Mouse (Mus musculus) MEL (cell line): ENCODE measurements around the gene Armh1. TPM values are rescaled to one million over a fixed set of nuclear protein-coding genes. Genes with fewer than 3 reads are reported as not detected.

Experiments used
- DNase-seq: peaks from one replicate; pipeline ENCODE4 v3.0.0; 2011; ENCODE audit warnings: low read depth, low spot score
- H3K27ac ChIP-seq: 2 replicates; pipeline ENCODE4 v1.5.1; 2012; ENCODE audit warnings: low read depth, mild to moderate bottlenecking, control low read depth, low read length, moderate library complexity; ENCODE audit not compliant: control insufficient read depth
- H3K27me3 ChIP-seq, 2 experiments: fragments of 150-350 bp in 1 of 2; sonication (generic) in 1 of 2; 2 replicates each; pipeline ENCODE4 v1.6.1; 2012; ENCODE audit warnings: low read length in 2 of 2, mild to moderate bottlenecking in 2 of 2, improper control_type of control experiment in 1 of 2, moderate library complexity in 1 of 2; ENCODE audit not compliant: insufficient read depth in 2 of 2, control insufficient read depth in 1 of 2
- H3K36me3 ChIP-seq, 2 experiments: 2 replicates each; pipeline ENCODE4 v1.6.1; 2012 to 2014; ENCODE audit warnings: low read length in 2 of 2, improper control_type of control experiment in 1 of 2, inconsistent platforms in 1 of 2, mild to moderate bottlenecking in 1 of 2; ENCODE audit not compliant: insufficient read depth in 2 of 2, control insufficient read depth in 1 of 2
- H3K4me1 ChIP-seq, 2 experiments: fragments of 150-350 bp in 1 of 2; sonication (generic) in 1 of 2; 2 replicates each; pipeline ENCODE4 v1.6.1; 2012; ENCODE audit warnings: low read length in 2 of 2, improper control_type of control experiment in 1 of 2, mild to moderate bottlenecking in 1 of 2; ENCODE audit not compliant: insufficient read depth in 2 of 2, control insufficient read depth in 1 of 2
- H3K4me3 ChIP-seq, 2 experiments: fragments of 150-350 bp in 1 of 2; sonication (generic) in 1 of 2; 2 replicates each; pipeline ENCODE4 v1.5.1; 2012; ENCODE audit warnings: low read depth in 2 of 2, low read length in 2 of 2, mild to moderate bottlenecking in 2 of 2, moderate library complexity in 2 of 2, control low read depth in 1 of 2, improper control_type of control experiment in 1 of 2; ENCODE audit not compliant: control insufficient read depth in 1 of 2, insufficient read depth in 1 of 2
- H3K79me2 ChIP-seq: 2 replicates; pipeline ENCODE4 v1.6.1; 2012; ENCODE audit warnings: mild to moderate bottlenecking, low read length, moderate library complexity; ENCODE audit not compliant: control insufficient read depth, poor library complexity, insufficient read depth
- H3K9ac ChIP-seq: 2 replicates; pipeline ENCODE4 v1.6.1; 2012; ENCODE audit warnings: low read depth, mild to moderate bottlenecking, control low read depth, low read length, moderate library complexity; ENCODE audit not compliant: control insufficient read depth, poor library complexity, severe bottlenecking
- H3K9me3 ChIP-seq: fragments of 150-350 bp; sonication (generic); replicated peaks from 2 replicates; pipeline ENCODE4 v1.6.1; 2012; ENCODE audit warnings: mild to moderate bottlenecking, low read length, improper control_type of control experiment, moderate library complexity; ENCODE audit not compliant: insufficient read depth
- CHD2 ChIP-seq: IDR thresholded peaks from 2 replicates; pipeline ENCODE4 v1.6.1; 2011; ENCODE audit warnings: low read length, improper control_type of control experiment
- CTCF ChIP-seq, 3 experiments: IDR thresholded peaks in 2 of 3; conservative IDR thresholded peaks in 1 of 3; 2 replicates each; pipeline ENCODE4 v1.5.1; 2011 to 2012; ENCODE audit warnings: low read length in 3 of 3, low read depth in 2 of 3, mild to moderate bottlenecking in 2 of 3, improper control_type of control experiment in 1 of 3, inconsistent platforms in 1 of 3, mixed read lengths in 1 of 3, moderate library complexity in 1 of 3; ENCODE audit not compliant: control insufficient read depth in 1 of 3, insufficient read depth in 1 of 3, poor library complexity in 1 of 3, severe bottlenecking in 1 of 3
- E2F4 ChIP-seq: IDR thresholded peaks from 2 replicates; pipeline ENCODE4 v1.6.1; 2011; ENCODE audit warnings: low read depth, low read length, improper control_type of control experiment, borderline replicate concordance
- GATA1 ChIP-seq: IDR thresholded peaks from 2 replicates; pipeline ENCODE4 v1.6.1; 2011; ENCODE audit warnings: low read depth, low read length, improper control_type of control experiment
- HCFC1 ChIP-seq: IDR thresholded peaks from 2 replicates; pipeline ENCODE4 v1.6.1; 2012; ENCODE audit warnings: low read depth, mild to moderate bottlenecking, inconsistent platforms, low read length, improper control_type of control experiment, moderate library complexity
- JUND ChIP-seq: IDR thresholded peaks from 2 replicates; pipeline ENCODE4 v1.6.1; 2011; ENCODE audit warnings: low read depth, mild to moderate bottlenecking, improper control_type of control experiment, low read length
- MAZ ChIP-seq: IDR thresholded peaks from 2 replicates; pipeline ENCODE4 v1.6.1; 2012; ENCODE audit warnings: low read depth, mild to moderate bottlenecking, inconsistent platforms, low read length, improper control_type of control experiment
- MEF2A ChIP-seq: IDR thresholded peaks from 2 replicates; pipeline ENCODE4 v1.6.1; 2014; ENCODE audit warnings: low read depth, mild to moderate bottlenecking, inconsistent platforms, low read length, improper control_type of control experiment; ENCODE audit not compliant: poor library complexity, insufficient replicate concordance, severe bottlenecking; ENCODE audit errors: extremely low read depth
- MYC ChIP-seq: IDR thresholded peaks from 2 replicates; pipeline ENCODE4 v1.6.1; 2011; ENCODE audit warnings: low read depth, mild to moderate bottlenecking, low read length, improper control_type of control experiment, moderate library complexity
- NRF1 ChIP-seq: IDR thresholded peaks from 2 replicates; pipeline ENCODE4 v1.6.1; 2014; ENCODE audit warnings: low read depth, mild to moderate bottlenecking, inconsistent platforms, low read length, improper control_type of control experiment, moderate library complexity; ENCODE audit not compliant: poor library complexity, insufficient read depth, severe bottlenecking
- POLR2AphosphoS2 ChIP-seq: IDR thresholded peaks from 2 replicates; pipeline ENCODE4 v1.6.1; 2011; ENCODE audit warnings: low read length, improper control_type of control experiment
- POLR2AphosphoS5 ChIP-seq: IDR thresholded peaks from 2 replicates; pipeline ENCODE4 v1.6.1; 2012; ENCODE audit warnings: low read depth, borderline replicate concordance, mild to moderate bottlenecking, inconsistent platforms, low read length, moderate library complexity, mixed read lengths
- RAD21 ChIP-seq: IDR thresholded peaks from 2 replicates; pipeline ENCODE4 v1.6.1; 2011; ENCODE audit warnings: mild to moderate bottlenecking, low read depth, low read length, improper control_type of control experiment
- RCOR1 ChIP-seq: IDR thresholded peaks from 2 replicates; pipeline ENCODE4 v1.6.1; 2012; ENCODE audit warnings: low read depth, mild to moderate bottlenecking, inconsistent platforms, low read length, improper control_type of control experiment
- SMC3 ChIP-seq: IDR thresholded peaks from 2 replicates; pipeline ENCODE4 v1.6.1; 2011; ENCODE audit warnings: low read depth, low read length, improper control_type of control experiment
- UBTF ChIP-seq: IDR thresholded peaks from 2 replicates; pipeline ENCODE4 v1.6.1; 2012; ENCODE audit warnings: low read depth, mild to moderate bottlenecking, inconsistent platforms, low read length, improper control_type of control experiment, moderate library complexity, borderline replicate concordance; ENCODE audit not compliant: insufficient read depth
- USF1 ChIP-seq: IDR thresholded peaks from 2 replicates; pipeline ENCODE4 v1.6.1; 2014; ENCODE audit warnings: low read depth, mild to moderate bottlenecking, inconsistent platforms, low read length, improper control_type of control experiment, moderate library complexity
- ZC3H11A ChIP-seq: IDR thresholded peaks from 2 replicates; pipeline ENCODE4 v1.6.1; 2012; ENCODE audit warnings: low read depth, mild to moderate bottlenecking, inconsistent platforms, low read length, improper control_type of control experiment
- ZMIZ1 ChIP-seq: IDR thresholded peaks from 2 replicates; pipeline ENCODE4 v1.6.1; 2012; ENCODE audit warnings: low read depth, mild to moderate bottlenecking, inconsistent platforms, low read length, improper control_type of control experiment, moderate library complexity
- ZNF384 ChIP-seq: IDR thresholded peaks from 2 replicates; pipeline ENCODE4 v1.6.1; 2012; ENCODE audit warnings: low read depth, mild to moderate bottlenecking, inconsistent platforms, low read length, improper control_type of control experiment
- polyA plus RNA-seq, 2 experiments: library from polyadenylated mRNA; stranded (reverse) in 1 of 2; unstranded in 1 of 2; fragments of >175 nt in 1 of 2; fragments of >200 nt in 1 of 2; gene quantifications; 2 replicates each; pipeline versions ENCODE4 v1.2.1 to v1.2.4; 2012; ENCODE audit warnings: low replicate concordance in 2 of 2, low read depth in 1 of 2; ENCODE audit not compliant: insufficient read length in 2 of 2, insufficient read depth in 1 of 2, missing spikeins in 1 of 2
- total RNA-seq: library from RNA; depleted of rRNA; stranded (reverse); fragments of 300-350 nt; gene quantifications from 2 replicates; pipeline ENCODE4 v1.2.3, GENCODE M21; 2012

Gene Armh1
- total and polyA plus RNA-seq, 3 experiments = not detected

DNA sequence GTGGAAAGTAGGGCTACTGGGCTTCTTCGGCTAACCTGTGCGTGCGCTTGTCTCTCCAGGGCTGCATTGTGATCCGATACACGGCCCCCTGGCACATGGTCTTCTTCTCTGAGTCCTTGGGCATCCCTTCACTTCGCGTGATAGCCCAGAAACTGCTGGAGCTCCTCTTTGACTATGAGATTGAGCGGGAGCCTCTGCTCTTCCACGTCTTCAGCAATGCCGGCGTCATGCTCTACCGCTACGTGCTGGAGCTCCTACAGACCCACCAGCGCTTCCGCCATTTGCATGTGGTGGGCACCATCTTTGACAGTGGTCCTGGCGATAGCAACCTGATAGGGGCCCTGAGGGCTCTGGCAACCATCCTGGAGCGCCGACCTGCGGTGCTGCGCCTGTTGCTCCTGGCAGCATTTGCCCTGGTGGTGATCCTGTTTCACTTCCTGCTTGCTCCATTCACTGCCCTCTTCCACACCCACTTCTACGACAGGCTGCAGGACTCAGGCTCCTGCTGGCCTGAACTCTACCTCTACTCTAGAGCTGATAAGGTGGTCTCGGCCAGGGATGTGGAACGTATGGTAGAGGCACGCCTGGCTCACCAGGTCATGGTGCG is 16.0 kb upstream of the Armh1 start:
- Histone ChIP-seq H3K4me3 (no peak overlapping the region), H3K9me3 (no peaks in the 10 kb centered on the region), H3K4me1 (no peaks in the 10 kb centered on the region; a peak in 1 of 4 replicates), H3K27ac (no peak overlapping the region), H3K9ac (no peak overlapping the region), H3K79me2 (no peaks in the 10 kb centered on the region), H3K27me3 (no peaks in the 10 kb centered on the region), H3K36me3 (peaks cover 0 to 2% of the 10 kb centered on the region in 2 experiments; a peak in 1 of 4 replicates)
- no peak for TF ChIP-seq MEF2A
- TF ChIP-seq ZMIZ1 = no peak
- no peak for TF ChIP-seq RAD21
- TF ChIP-seq USF1 = no peak
- no peak for TF ChIP-seq ZNF384
- TF ChIP-seq E2F4 = no peak
- TF ChIP-seq MAZ = no peak
- no peak for TF ChIP-seq GATA1
- no peak for TF ChIP-seq NRF1
- no peak for TF ChIP-seq UBTF
- TF ChIP-seq RCOR1 = no peak
- no peak for DNase-seq

DNA sequence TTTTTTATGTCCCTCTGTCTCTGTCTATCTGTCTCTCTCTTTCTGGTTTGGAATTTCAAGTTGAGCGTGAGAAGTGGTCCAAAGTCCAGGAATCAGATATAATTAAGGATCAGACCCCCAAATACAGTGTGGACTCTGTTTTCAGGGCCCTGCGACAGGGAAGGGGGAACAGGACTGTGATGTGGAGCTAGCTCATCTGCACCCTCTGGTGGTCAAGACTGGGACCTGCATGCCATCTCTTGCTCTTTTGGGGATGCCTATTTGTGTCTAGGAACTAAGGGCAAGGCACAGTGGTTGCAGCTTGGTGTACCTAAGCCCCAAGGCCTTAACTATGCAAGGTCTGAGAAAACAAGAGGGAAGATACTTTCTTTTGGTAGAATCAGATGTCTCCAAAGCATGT is 15.4 kb upstream of the Armh1 start:
- TF ChIP-seq SMC3 (peak; percentile 86), POLR2AphosphoS5 (no peak), NRF1 (no peak), MAZ (no peak), CHD2 (no peak), RAD21 (peak; percentile 72), RCOR1 (0 out of 2 replicates have a peak, but pooled peaks have one; percentile 10), CTCF (IDR thresholded peaks at IDR 0.05 in 2 of 3, conservative IDR thresholded peaks at IDR 0.05 in 1 of 3; ENCODE audit: control insufficient read depth in 1 of 3, insufficient read depth in 1 of 3, low read depth in 2 of 3, low read length in 3 of 3, poor library complexity in 1 of 3, severe bottlenecking in 1 of 3) (peak; percentile 89 to 99 (median 94)), MYC (0 out of 2 replicates have a peak, but pooled peaks have one; percentile 26), HCFC1 (no peak), USF1 (no peak), POLR2AphosphoS2 (no peak), ZMIZ1 (no peak), ZC3H11A (peak; percentile 51), JUND (0 out of 2 replicates have a peak, but pooled peaks have one; percentile 30)
- H3K9ac ChIP-seq = peak overlapping the region; percentile 39; the same call in 1 of the 2 replicates

More for the DNA sequence above, 15.4 kb upstream of the Armh1 start:
- Histone ChIP-seq H3K27ac (no peak overlapping the region), H3K4me3 (no peak overlapping the region), H3K9me3 (no peaks in the 10 kb centered on the region), H3K36me3 (peaks cover 0 to 2% of the 10 kb centered on the region in 2 experiments; a peak in 1 of 4 replicates), H3K79me2 (no peaks in the 10 kb centered on the region), H3K27me3 (no peaks in the 10 kb centered on the region), H3K4me1 (no peaks in the 10 kb centered on the region; a peak in 1 of 4 replicates)
- DNase-seq = peak; percentile 86
